Mouse (Mus musculus) common myeloid progenitor, adult 5-6 weeks (primary cell): ENCODE measurements around the gene Atxn7l1. TPM values are rescaled to one million over a fixed set of nuclear protein-coding genes. Genes with fewer than 3 reads are reported as not detected.

Experiments
- ATAC-seq: replicated peaks from 2 replicates; pipeline ENCODE4 v1.8.0; 2016; ENCODE audit warnings: low read depth, mild to moderate bottlenecking, moderate TSS enrichment, inconsistent platforms; ENCODE audit not compliant: poor library complexity, severe bottlenecking
- total RNA-seq: library from RNA; stranded (forward); fragments of 200-1000, 187-1606 nt; gene quantifications from 2 replicates; pipeline ENCODE4 v1.2.3, GENCODE M21; 2017

Gene Atxn7l1
- total RNA-seq, 1 experiment from 2014 or later, result 42.4 TPM

- ATAC-seq, result no peak
These were observed 159.0 kb downstream of the Atxn7l1 start for GRCm38 (mm10) chr12:33306476-33306875.

GRCm38 (mm10) chr12:33308668-33309067, 161.2 kb downstream of the Atxn7l1 start:
- 0 out of 2 replicates have a peak, but pooled peaks have one; percentile 22 for ATAC-seq

GRCm38 (mm10) chr12:33313828-33314671, 166.6 kb downstream of the Atxn7l1 start:
- ATAC-seq, result peak; percentile 65

- peak; percentile 74 for ATAC-seq
These were observed 167.6 kb downstream of the Atxn7l1 start for GRCm38 (mm10) chr12:33314924-33315643.

- ATAC-seq, result no peak
These were observed 168.3 kb downstream of the Atxn7l1 start for GRCm38 (mm10) chr12:33315804-33316203.

- no peak; the same call in 1 of the 2 replicates for ATAC-seq
These were observed 170.5 kb downstream of the Atxn7l1 start for GRCm38 (mm10) chr12:33317792-33318530.

GRCm38 (mm10) chr12:33322547-33322946, 175.1 kb downstream of the Atxn7l1 start:
- no peak for ATAC-seq

- no peak for ATAC-seq
These were observed 176.3 kb downstream of the Atxn7l1 start for GRCm38 (mm10) chr12:33323821-33324220.

GRCm38 (mm10) chr12:33325424-33325823, 177.9 kb downstream of the Atxn7l1 start:
- no peak for ATAC-seq

- peak; percentile 17 for ATAC-seq
These were observed 184.6 kb downstream of the Atxn7l1 start for GRCm38 (mm10) chr12:33332046-33332445.

- ATAC-seq, result no peak
These were observed 185.3 kb downstream of the Atxn7l1 start for GRCm38 (mm10) chr12:33332796-33333195.

GRCm38 (mm10) chr12:33333914-33334313, 186.4 kb downstream of the Atxn7l1 start:
- ATAC-seq, result peak; percentile 76

GRCm38 (mm10) chr12:33334511-33334910, 187.0 kb downstream of the Atxn7l1 start:
- no peak for ATAC-seq

- peak; percentile 40; the same call in 1 of the 2 replicates for ATAC-seq
These were observed 187.5 kb downstream of the Atxn7l1 start for GRCm38 (mm10) chr12:33334951-33335350.

GRCm38 (mm10) chr12:33335410-33335809, 187.9 kb downstream of the Atxn7l1 start:
- ATAC-seq, result no peak

GRCm38 (mm10) chr12:33336561-33337125, 189.2 kb downstream of the Atxn7l1 start:
- ATAC-seq, result no peak

- ATAC-seq, result no peak
These were observed 189.8 kb downstream of the Atxn7l1 start for GRCm38 (mm10) chr12:33337289-33337688.

- ATAC-seq, result no peak
These were observed 190.7 kb downstream of the Atxn7l1 start for GRCm38 (mm10) chr12:33338170-33338569.

- ATAC-seq, result no peak
These were observed 192.3 kb downstream of the Atxn7l1 start for GRCm38 (mm10) chr12:33339822-33340221.

- no peak for ATAC-seq
These were observed 193.2 kb downstream of the Atxn7l1 start for GRCm38 (mm10) chr12:33340698-33341097.
